Mouse (Mus musculus): ENCODE measurements around the gene Prkra. TPM values are rescaled to one million over a fixed set of nuclear protein-coding genes. Genes with fewer than 3 reads are reported as not detected.

The Prkra gene
- total and polyA plus RNA-seq, 3 experiments: 7.0 to 13.7 (median 8.4) TPM

DNA sequence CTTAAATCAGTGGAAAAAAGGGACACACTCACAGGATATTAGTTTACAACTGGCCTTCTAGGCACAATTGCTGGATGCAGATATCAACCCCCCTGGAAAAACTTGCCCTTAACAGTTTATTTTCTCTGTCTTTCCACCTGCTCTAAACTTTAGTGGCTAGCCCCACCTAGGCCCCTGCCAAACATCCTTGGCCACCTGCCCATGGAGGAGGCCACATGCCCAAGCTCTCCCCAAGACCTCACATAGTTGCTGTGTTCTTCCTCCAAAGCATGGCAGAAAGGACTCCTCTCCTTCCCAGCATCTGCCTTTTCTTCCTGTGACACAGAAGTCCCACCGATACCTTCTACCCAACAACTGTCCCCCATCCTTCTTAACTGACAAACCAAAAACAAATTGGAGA lies 45.6 kb downstream of the Prkra start:
- dilution Hi-C loops (cut with MboI; ENCODE audit: extremely low pct_ligation_motif_present, extremely low pct_unique_long_range_greater_than_20kb, low sequenced_read_pairs): no loop called here
- no peaks in the 10 kb centered on the region for H3K9me3 ChIP-seq (replicated peaks; ENCODE audit: low read length)
- no peaks in the 10 kb centered on the region for H3K27me3 ChIP-seq (replicated peaks)
- TF ChIP-seq TCF12 (IDR thresholded peaks at IDR 0.05; ENCODE audit: low read depth, low read length) (no peak), UBTF (IDR thresholded peaks at IDR 0.05; ENCODE audit: low read depth, low read length) (no peak), RCOR1 (conservative IDR thresholded peaks at IDR 0.05; ENCODE audit: low read depth, low read length) (no peak), BHLHE40 (IDR thresholded peaks at IDR 0.05; ENCODE audit: low read depth, low read length) (no peak), KAT2A (IDR thresholded peaks at IDR 0.05; ENCODE audit: insufficient replicate concordance, low read length) (no peak), MYC (IDR thresholded peaks at IDR 0.05; ENCODE audit: low read depth, low read length) (no peak), GABPA (IDR thresholded peaks at IDR 0.05; ENCODE audit: insufficient replicate concordance, low read depth, low read length) (no peak), CHD1 (IDR thresholded peaks at IDR 0.05; ENCODE audit: low read depth, low read length) (no peak), MAZ (IDR thresholded peaks at IDR 0.05; ENCODE audit: low read depth, low read length) (no peak)
- no peak overlapping the region for H3K9ac ChIP-seq (ENCODE audit: insufficient read depth, low read depth)
- H3K79me2 ChIP-seq (replicated peaks; ENCODE audit: control insufficient read depth, extremely low read depth, insufficient read depth, poor library complexity, severe bottlenecking): no peaks in the 10 kb centered on the region
- no peak for DNase-seq (ENCODE audit: extremely low read depth)
- in situ Hi-C loops (cut with MboI; ENCODE audit: low pct_ligation_motif_present, low pct_unique_long_range_greater_than_20kb, low sequenced_read_pairs): no loop called here
- H3K4me3 ChIP-seq (replicated peaks in 1 of 3; ENCODE audit: low read depth in 2 of 3, low read length in 2 of 3, poor library complexity in 1 of 3): no peak overlapping the region
- no peak overlapping the region for H3K4me2 ChIP-seq (ENCODE audit: insufficient read depth, low read depth, poor library complexity, severe bottlenecking)
- no peaks in the 10 kb centered on the region for H3K36me3 ChIP-seq (replicated peaks in 1 of 2; ENCODE audit: control insufficient read depth in 1 of 2, insufficient read depth in 1 of 2, low read length in 1 of 2)
- H3K27ac ChIP-seq (ENCODE audit: insufficient read depth, low read depth): no peak overlapping the region
- H3K4me1 ChIP-seq (ENCODE audit: control insufficient read depth in 1 of 2, insufficient read depth in 2 of 2): 0 out of 4 replicates have a peak, but pooled peaks cover 0 to 3% of the 10 kb centered on the region in 2 experiments

DNA sequence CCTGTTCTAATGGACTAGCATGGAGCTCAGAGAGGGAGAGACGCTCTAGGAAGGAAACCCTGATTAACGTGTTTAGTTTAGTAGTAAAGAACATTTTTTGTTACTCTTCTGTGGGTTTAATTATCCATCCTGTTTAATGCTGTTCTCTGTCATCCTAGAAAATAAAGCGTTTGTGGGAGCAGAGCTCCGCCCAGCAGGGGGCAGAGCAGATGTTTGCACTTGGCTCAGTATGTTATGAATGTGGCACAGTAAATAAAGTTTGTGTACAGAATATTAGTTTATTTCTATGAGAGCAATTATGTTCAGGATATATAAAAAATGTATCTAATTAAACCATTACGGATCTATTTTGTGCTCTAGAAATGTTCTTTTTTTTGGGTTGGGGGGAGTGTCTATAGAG lies 48.6 kb downstream of the Prkra start:
- Histone ChIP-seq H3K79me2 (replicated peaks; ENCODE audit: control insufficient read depth, extremely low read depth, insufficient read depth, poor library complexity, severe bottlenecking) (no peaks in the 10 kb centered on the region), H3K36me3 (replicated peaks in 1 of 2; ENCODE audit: control insufficient read depth in 1 of 2, insufficient read depth in 1 of 2, low read length in 1 of 2) (no peaks in the 10 kb centered on the region), H3K4me1 (ENCODE audit: control insufficient read depth in 1 of 2, insufficient read depth in 2 of 2) (0 out of 4 replicates have a peak, but pooled peaks cover 0 to 3% of the 10 kb centered on the region in 2 experiments), H3K27me3 (replicated peaks) (no peaks in the 10 kb centered on the region), H3K4me3 (replicated peaks in 1 of 3; ENCODE audit: low read depth in 2 of 3, low read length in 2 of 3, poor library complexity in 1 of 3) (no peak overlapping the region), H3K9ac (ENCODE audit: insufficient read depth, low read depth) (no peak overlapping the region), H3K27ac (ENCODE audit: insufficient read depth, low read depth) (no peak overlapping the region), H3K9me3 (replicated peaks; ENCODE audit: low read length) (no peaks in the 10 kb centered on the region), H3K4me2 (ENCODE audit: insufficient read depth, low read depth, poor library complexity, severe bottlenecking) (peak overlapping the region; percentile 29; the same call in 1 of the 2 replicates)
- no peak for TF ChIP-seq NELFE (IDR thresholded peaks at IDR 0.05; ENCODE audit: low read depth, low read length)
- peak; percentile 48 for TF ChIP-seq SMC3 (IDR thresholded peaks at IDR 0.05; ENCODE audit: low read depth, low read length)
- TF ChIP-seq ELF1 (IDR thresholded peaks at IDR 0.05; ENCODE audit: low read depth, low read length): no peak
- TF ChIP-seq EP300 (IDR thresholded peaks at IDR 0.05; ENCODE audit: low read length): no peak
- no peak for TF ChIP-seq USF1 (IDR thresholded peaks at IDR 0.05; ENCODE audit: low read depth, low read length)
- TF ChIP-seq CTCF (conservative IDR thresholded peaks at IDR 0.05 in 1 of 2, IDR thresholded peaks at IDR 0.05 in 1 of 2; ENCODE audit: low read depth in 2 of 2, low read length in 2 of 2): peak in 1 of 2 experiments; percentile 68; a peak in 3 of 4 replicates
- peak; percentile 37 for TF ChIP-seq RAD21 (IDR thresholded peaks at IDR 0.05; ENCODE audit: low read depth, low read length)
- in situ Hi-C loops (cut with MboI; ENCODE audit: low pct_ligation_motif_present, low pct_unique_long_range_greater_than_20kb, low sequenced_read_pairs): loop anchor here (5.0 kb wide), 1 partner anchor 232 kb away; the partner anchor contains the start of gene Rbm45
- peak; percentile 5 for DNase-seq (ENCODE audit: extremely low read depth)
- dilution Hi-C loops (cut with MboI; ENCODE audit: extremely low pct_ligation_motif_present, extremely low pct_unique_long_range_greater_than_20kb, low sequenced_read_pairs): no loop called here

Data from CH12.LX (cell line).